Mouse (Mus musculus) embryonic facial prominence, embryonic 13.5 days (tissue): Measurements from ENCODE around the gene Rpl23a. TPM values are rescaled to one million over a fixed set of nuclear protein-coding genes. Genes with fewer than 3 reads are reported as not detected.
"Not testable (repeated sequence)": the region's sequence is repeated elsewhere in the genome, so short reads cannot be mapped to it uniquely, and the experiment has no call there.

Experiments
- ATAC-seq: fragments of 200-750 bp; cut with Nextera tagmentation; 2 replicates; pipeline ENCODE4 v1.8.0; 2017; ENCODE audit warnings: low read depth; ENCODE audit not compliant: insufficient number of reproducible peaks, insufficient read depth, low FRiP score, low TSS enrichment
- H3K27ac ChIP-seq: fragments of 300-500 bp; sonication (generic); 2 replicates; pipeline ENCODE4 v1.5.1; 2015; ENCODE audit warnings: moderate library complexity, mild to moderate bottlenecking, inconsistent platforms
- H3K27me3 ChIP-seq: fragments of 300-500 bp; sonication (generic); 2 replicates; pipeline ENCODE4 v1.6.1; 2015; ENCODE audit warnings: mild to moderate bottlenecking, inconsistent platforms
- H3K36me3 ChIP-seq: fragments of 300-500 bp; sonication (generic); 2 replicates; pipeline ENCODE4 v1.6.1; 2015; ENCODE audit warnings: mild to moderate bottlenecking, inconsistent platforms
- H3K4me1 ChIP-seq: fragments of 300-500 bp; sonication (generic); 2 replicates; pipeline ENCODE4 v1.6.1; 2015; ENCODE audit warnings: inconsistent platforms
- H3K4me2 ChIP-seq: fragments of 300-500 bp; sonication (generic); 2 replicates; pipeline ENCODE4 v1.6.1; 2015; ENCODE audit warnings: moderate library complexity, mild to moderate bottlenecking, inconsistent platforms
- H3K4me3 ChIP-seq: fragments of 300-500 bp; sonication (generic); 2 replicates; pipeline ENCODE4 v1.5.1; 2015; ENCODE audit warnings: mild to moderate bottlenecking, inconsistent platforms
- H3K9ac ChIP-seq: fragments of 300-500 bp; sonication (generic); 2 replicates; pipeline ENCODE4 v1.6.1; 2015; ENCODE audit warnings: mild to moderate bottlenecking, inconsistent platforms
- H3K9me3 ChIP-seq: fragments of 300-500 bp; sonication (generic); 2 replicates; pipeline ENCODE4 v1.6.1; 2016; ENCODE audit warnings: inconsistent platforms
- WGBS: fragments of 180-500 bp; shearing (Covaris S2); methylation state at CpG from one replicate; pipeline ENCODE4 v1.1.7; 2015; ENCODE audit warnings: mixed read lengths; 5-methylcytosine and 5-hydroxymethylcytosine counted together
- microRNA-seq: library from miRNA; unstranded; fragments of <30 nt; microRNA quantifications from one replicate; pipeline ENCODE4, GENCODE M21; 2016
- polyA plus RNA-seq: library from polyadenylated mRNA; unstranded; fragments of >200 nt; fragmentation: Nextera tagmentation; extraction: Ambion mirVana; gene quantifications from 2 replicates; pipeline ENCODE4 v1.2.1, GENCODE M21; 2015

The Rpl23a gene
- polyA plus RNA-seq, 1 experiment from 2014 or later, result 1,597 TPM

DNA sequence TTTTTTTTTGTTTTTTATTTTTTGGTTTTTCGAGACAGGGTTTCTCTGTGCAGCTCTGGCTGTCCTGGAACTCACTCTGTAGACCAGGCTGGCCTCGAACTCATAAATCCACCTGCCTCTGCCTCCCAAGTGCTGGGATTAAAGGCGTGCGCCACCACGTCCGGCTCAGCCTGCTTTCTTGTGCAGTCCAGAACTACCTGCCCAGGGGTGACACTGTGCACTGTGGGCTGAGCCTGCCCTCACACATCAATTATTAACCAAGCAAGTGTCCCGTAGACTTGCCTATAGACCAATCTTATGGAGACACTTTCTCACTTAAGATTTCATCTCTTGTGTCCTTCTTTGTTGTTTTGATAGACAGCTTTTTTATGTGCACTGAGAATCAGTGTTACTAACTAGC lies 48.1 kb downstream of the Rpl23a start:
- H3K4me2 ChIP-seq, ATAC-seq, H3K4me1 ChIP-seq, H3K9ac ChIP-seq, H3K27ac ChIP-seq, H3K36me3 ChIP-seq, H3K9me3 ChIP-seq, H3K27me3 ChIP-seq, H3K4me3 ChIP-seq: not testable (repeated sequence)
- WGBS, result 87% methylated on average over 7 of the region's 7 CpGs

GRCm38 (mm10) chr11:78134344-78134743 lies 49.0 kb downstream of the Rpl23a start:
- Histone ChIP-seq H3K4me2 (no peak overlapping the region), H3K9me3 (no peaks in the 10 kb centered on the region), H3K4me3 (no peak overlapping the region), H3K9ac (no peak overlapping the region), H3K36me3 (peaks cover 10% of the 10 kb centered on the region; the same call in 1 of the 2 replicates), H3K27me3 (no peaks in the 10 kb centered on the region), H3K27ac (no peak overlapping the region), H3K4me1 (no peaks in the 10 kb centered on the region)
- ATAC-seq, result no peak
- 76% methylated on average over 3 of the region's 3 CpGs for WGBS

- Histone ChIP-seq H3K4me3 (no peak overlapping the region), H3K27me3 (no peaks in the 10 kb centered on the region), H3K4me2 (no peak overlapping the region), H3K9me3 (no peaks in the 10 kb centered on the region), H3K36me3 (peaks cover 10% of the 10 kb centered on the region; the same call in 1 of the 2 replicates), H3K9ac (no peak overlapping the region), H3K27ac (no peak overlapping the region), H3K4me1 (no peaks in the 10 kb centered on the region)
- ATAC-seq, result no peak
- WGBS, result 81% methylated on average over 6 of the region's 6 CpGs
Observed at GRCm38 (mm10) chr11:78133915-78134314, 49.5 kb downstream of the Rpl23a start.

Small RNA genes lying within 50 kb of the gene (microRNA-seq; reads per million reads assigned to microRNA genes)
- gene Mir7653, result not detected

Other genes with a start within 250 kb of the Rpl23a start
- 19.8 and 22.7 TPM in 2 replicates for gene Phf12, start 200.8 kb downstream of the Rpl23a start, polyA plus RNA-seq
- 16.1 and 20.5 TPM in 2 replicates for gene Dhrs13, start 151.3 kb downstream of the Rpl23a start, polyA plus RNA-seq
- gene Flot2, start 145.7 kb downstream of the Rpl23a start, polyA plus RNA-seq, result 49.4 and 53.2 TPM in 2 replicates
- 34.8 and 39.0 TPM in 2 replicates for gene Eral1, start 103.2 kb downstream of the Rpl23a start, polyA plus RNA-seq
- 14.1 and 16.9 TPM in 2 replicates for gene Fam222b, start 88.9 kb downstream of the Rpl23a start, polyA plus RNA-seq
- gene Traf4, start 18.0 kb downstream of the Rpl23a start, polyA plus RNA-seq, result 91.5 and 103 TPM in 2 replicates
- gene Nek8, start 6.9 kb downstream of the Rpl23a start, polyA plus RNA-seq, result 17.4 and 18.1 TPM in 2 replicates
- 15.4 and 17.2 TPM in 2 replicates for gene Tlcd1, start 6.9 kb downstream of the Rpl23a start, polyA plus RNA-seq
- 172 and 188 TPM in 2 replicates for gene Rab34, start 4.8 kb upstream of the Rpl23a start, polyA plus RNA-seq
- 3.2 and 4.1 TPM in 2 replicates for gene Proca1, start 9.8 kb upstream of the Rpl23a start, polyA plus RNA-seq
- gene Sdf2, start 62.2 kb upstream of the Rpl23a start, polyA plus RNA-seq, result 81.9 and 90.6 TPM in 2 replicates
- gene Supt6, start 62.4 kb upstream of the Rpl23a start, polyA plus RNA-seq, result 30.3 and 32.2 TPM in 2 replicates
- 73.7 and 79.6 TPM in 2 replicates for gene 2610507B11Rik, start 78.2 kb upstream of the Rpl23a start, polyA plus RNA-seq
- 0.28 TPM in 1 of 2 replicates, not detected in the other for gene BC030499, start 107.3 kb upstream of the Rpl23a start, polyA plus RNA-seq
- gene Spag5, start 117.9 kb upstream of the Rpl23a start, polyA plus RNA-seq, result 36.4 and 44.3 TPM in 2 replicates
- gene Aldoc, start 139.4 kb upstream of the Rpl23a start, polyA plus RNA-seq, result 16.6 and 21.1 TPM in 2 replicates
- gene Pigs, start 144.8 kb upstream of the Rpl23a start, polyA plus RNA-seq, result 75.7 and 79.5 TPM in 2 replicates
- gene Unc119, start 159.9 kb upstream of the Rpl23a start, polyA plus RNA-seq, result 66.7 and 71.4 TPM in 2 replicates
- 0.73 and 1.1 TPM in 2 replicates for gene Foxn1, start 203.0 kb upstream of the Rpl23a start, polyA plus RNA-seq
- gene Slc13a2, start 238.6 kb upstream of the Rpl23a start, polyA plus RNA-seq, result 0.62 TPM in 1 of 2 replicates, not detected in the other